Mouse (Mus musculus): ENCODE data around the gene Bcl3. TPM values are rescaled to one million over a fixed set of nuclear protein-coding genes. Genes with fewer than 3 reads are reported as not detected.
A peak's percentile ranks its signal among the peaks of the same experiment; 100 is the strongest.

Gene Bcl3
- polyA plus RNA-seq, 1 experiment from 2014 or later = 3.3 TPM

- ATAC-seq (ENCODE audit: low FRiP score, low TSS enrichment) = no peak
- 6% methylated on average over 20 of the region's 20 CpGs for WGBS
- peak overlapping the region; percentile 41 for H3K4me3 ChIP-seq (ENCODE audit: low read length)
Measured at GRCm38 (mm10) chr7:19822193-19822592, 377 bp downstream of the Bcl3 start.

GRCm38 (mm10) chr7:19821633-19822032 is 937 bp downstream of the Bcl3 start:
- 61% methylated on average over 7 of the region's 7 CpGs for WGBS

More at GRCm38 (mm10) chr7:19822193-19822592, 377 bp downstream of the Bcl3 start:
- no peak overlapping the region for H3K27ac ChIP-seq (ENCODE audit: low read length)
- H3K27me3 ChIP-seq (ENCODE audit: insufficient read depth, low read length) = peaks cover 10% of the 10 kb centered on the region
- peaks cover 45% of the 10 kb centered on the region for H3K4me1 ChIP-seq (ENCODE audit: insufficient read depth, low read length)
- peak overlapping the region; percentile 76 for H3K4me2 ChIP-seq (replicated peaks; ENCODE audit: low read depth, low read length)
- H3K9me3 ChIP-seq (ENCODE audit: low read length) = peaks cover 4% of the 10 kb centered on the region; the same call in 1 of the 2 replicates
- H3K9ac ChIP-seq (replicated peaks; ENCODE audit: low read length) = peak overlapping the region; percentile 66
- H3K36me3 ChIP-seq (ENCODE audit: insufficient read depth, low read length) = no peaks in the 10 kb centered on the region

GRCm38 (mm10) chr7:19820347-19821048 is 2.1 kb downstream of the Bcl3 start:
- Histone ChIP-seq H3K36me3 (ENCODE audit: insufficient read depth, low read length) (no peaks in the 10 kb centered on the region), H3K9me3 (ENCODE audit: low read length) (peaks cover 4% of the 10 kb centered on the region; the same call in 1 of the 2 replicates), H3K27ac (ENCODE audit: low read length) (no peak overlapping the region), H3K27me3 (ENCODE audit: insufficient read depth, low read length) (peaks cover 10% of the 10 kb centered on the region), H3K4me1 (ENCODE audit: insufficient read depth, low read length) (peaks cover 54% of the 10 kb centered on the region), H3K9ac (replicated peaks; ENCODE audit: low read length) (no peak overlapping the region), H3K4me2 (replicated peaks; ENCODE audit: low read depth, low read length) (no peak overlapping the region), H3K4me3 (ENCODE audit: low read length) (no peak overlapping the region)
- ATAC-seq (ENCODE audit: low FRiP score, low TSS enrichment) = no peak
- WGBS = 66% methylated on average over 3 of the region's 3 CpGs

More at GRCm38 (mm10) chr7:19821633-19822032, 937 bp downstream of the Bcl3 start:
- Histone ChIP-seq H3K27me3 (ENCODE audit: insufficient read depth, low read length) (peaks cover 10% of the 10 kb centered on the region), H3K9me3 (ENCODE audit: low read length) (peaks cover 4% of the 10 kb centered on the region; the same call in 1 of the 2 replicates), H3K9ac (replicated peaks; ENCODE audit: low read length) (no peak overlapping the region), H3K4me2 (replicated peaks; ENCODE audit: low read depth, low read length) (no peak overlapping the region), H3K4me1 (ENCODE audit: insufficient read depth, low read length) (peaks cover 46% of the 10 kb centered on the region), H3K4me3 (ENCODE audit: low read length) (no peak overlapping the region), H3K36me3 (ENCODE audit: insufficient read depth, low read length) (no peaks in the 10 kb centered on the region), H3K27ac (ENCODE audit: low read length) (no peak overlapping the region)
- ATAC-seq (ENCODE audit: low FRiP score, low TSS enrichment) = no peak

DNA sequence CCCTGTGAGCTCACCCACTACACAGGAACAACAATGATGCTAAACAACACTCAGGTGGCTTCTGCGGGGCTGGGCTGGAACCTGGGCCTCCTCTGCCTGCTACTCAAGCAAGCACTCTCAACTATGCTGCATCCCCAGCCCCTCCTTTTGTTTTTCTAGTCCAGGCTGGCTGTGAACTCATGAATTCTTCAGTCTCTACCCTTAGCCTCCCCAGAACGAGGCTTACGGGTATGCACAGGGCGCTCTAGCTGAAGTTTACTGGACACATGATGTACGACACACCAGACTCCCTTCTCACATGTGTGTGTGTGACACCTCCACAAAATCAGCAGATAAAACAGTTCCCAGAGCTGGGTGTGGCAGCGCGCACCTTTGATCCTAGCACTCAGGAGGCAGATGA is 3.7 kb downstream of the Bcl3 start:
- Histone ChIP-seq H3K27ac (ENCODE audit: low read length) (no peak overlapping the region), H3K4me3 (ENCODE audit: low read length) (no peak overlapping the region), H3K4me1 (ENCODE audit: insufficient read depth, low read length) (peaks cover 45% of the 10 kb centered on the region), H3K27me3 (ENCODE audit: insufficient read depth, low read length) (peaks cover 10% of the 10 kb centered on the region), H3K9me3 (ENCODE audit: low read length) (peaks cover 4% of the 10 kb centered on the region; the same call in 1 of the 2 replicates), H3K4me2 (replicated peaks; ENCODE audit: low read depth, low read length) (no peak overlapping the region), H3K36me3 (ENCODE audit: insufficient read depth, low read length) (no peaks in the 10 kb centered on the region), H3K9ac (replicated peaks; ENCODE audit: low read length) (no peak overlapping the region)
- 80% methylated on average over 7 of the region's 7 CpGs for WGBS
- ATAC-seq (ENCODE audit: low FRiP score, low TSS enrichment) = no peak

- H3K4me3 ChIP-seq (ENCODE audit: low read length) = no peak overlapping the region
- ATAC-seq (ENCODE audit: low FRiP score, low TSS enrichment) = no peak
- peaks cover 41% of the 10 kb centered on the region for H3K4me1 ChIP-seq (ENCODE audit: insufficient read depth, low read length)
- no peaks in the 10 kb centered on the region for H3K36me3 ChIP-seq (ENCODE audit: insufficient read depth, low read length)
- WGBS = 68% methylated on average over 5 of the region's 5 CpGs
- no peak overlapping the region for H3K27ac ChIP-seq (ENCODE audit: low read length)
- H3K4me2 ChIP-seq (replicated peaks; ENCODE audit: low read depth, low read length) = no peak overlapping the region
- H3K27me3 ChIP-seq (ENCODE audit: insufficient read depth, low read length) = peaks cover 10% of the 10 kb centered on the region
- H3K9me3 ChIP-seq (ENCODE audit: low read length) = peaks cover 4% of the 10 kb centered on the region; the same call in 1 of the 2 replicates
- H3K9ac ChIP-seq (replicated peaks; ENCODE audit: low read length) = no peak overlapping the region
Measured at GRCm38 (mm10) chr7:19818440-19818839, 4.1 kb downstream of the Bcl3 start.

DNA sequence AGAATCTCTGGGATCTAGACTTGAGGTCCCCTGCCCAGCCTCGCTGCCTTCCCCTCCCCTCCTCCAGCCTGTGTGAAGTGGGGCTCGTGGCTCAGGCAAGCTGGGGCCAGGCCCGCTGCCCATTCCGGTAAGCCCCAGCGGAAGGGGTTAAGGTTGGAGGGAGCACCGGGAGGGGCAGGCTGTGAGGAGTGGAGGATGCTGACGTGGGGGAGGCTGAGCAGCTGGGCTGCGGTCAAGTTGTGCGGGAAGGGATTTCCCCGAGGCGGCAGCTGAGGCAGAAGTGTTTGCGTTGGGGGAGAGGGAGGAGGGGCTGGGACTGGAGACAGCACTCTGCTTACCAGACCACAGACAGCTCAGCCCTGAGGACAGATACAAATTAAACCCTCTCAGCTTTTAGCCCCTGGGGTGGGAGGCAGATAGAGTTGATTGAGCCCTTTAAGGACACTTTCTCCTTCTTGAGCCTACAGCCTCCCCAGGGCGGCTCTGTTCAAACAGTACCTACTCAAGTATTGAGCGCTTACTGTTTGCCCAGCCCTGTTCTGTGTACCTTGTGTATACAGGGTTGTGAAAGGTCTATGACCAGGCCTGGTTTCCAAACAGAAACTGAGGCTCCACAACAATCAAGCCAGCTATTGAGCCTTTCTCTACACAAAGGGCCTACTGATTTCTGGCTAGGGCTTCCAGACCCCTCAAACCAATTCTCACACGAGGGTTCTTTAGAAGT is 5.0 kb downstream of the Bcl3 start:
- Histone ChIP-seq H3K36me3 (ENCODE audit: insufficient read depth, low read length) (no peaks in the 10 kb centered on the region), H3K4me1 (ENCODE audit: insufficient read depth, low read length) (peaks cover 32% of the 10 kb centered on the region), H3K27ac (ENCODE audit: low read length) (peak overlapping the region; percentile 49; the same call in 1 of the 2 replicates), H3K27me3 (ENCODE audit: insufficient read depth, low read length) (peaks cover 11% of the 10 kb centered on the region), H3K4me3 (ENCODE audit: low read length) (peak overlapping the region; percentile 52), H3K9me3 (ENCODE audit: low read length) (peaks cover 4% of the 10 kb centered on the region; the same call in 1 of the 2 replicates), H3K9ac (replicated peaks; ENCODE audit: low read length) (peak overlapping the region; percentile 37), H3K4me2 (replicated peaks; ENCODE audit: low read depth, low read length) (peak overlapping the region; percentile 65)
- ATAC-seq (ENCODE audit: low FRiP score, low TSS enrichment) = peak; percentile 69
- WGBS = 9% methylated on average over 15 of the region's 15 CpGs

GRCm38 (mm10) chr7:19816224-19816771 is 6.3 kb downstream of the Bcl3 start:
- peaks cover 14% of the 10 kb centered on the region for H3K27me3 ChIP-seq (ENCODE audit: insufficient read depth, low read length)
- H3K9ac ChIP-seq (replicated peaks; ENCODE audit: low read length) = peak overlapping the region; percentile 59

GRCm38 (mm10) chr7:19815296-19816223 is 7.0 kb downstream of the Bcl3 start:
- Histone ChIP-seq H3K36me3 (ENCODE audit: insufficient read depth, low read length) (no peaks in the 10 kb centered on the region), H3K9ac (replicated peaks; ENCODE audit: low read length) (peak overlapping the region; percentile 59), H3K27ac (ENCODE audit: low read length) (peak overlapping the region; percentile 49), H3K27me3 (ENCODE audit: insufficient read depth, low read length) (peaks cover 20% of the 10 kb centered on the region), H3K4me3 (ENCODE audit: low read length) (peak overlapping the region; percentile 52), H3K4me2 (replicated peaks; ENCODE audit: low read depth, low read length) (peak overlapping the region; percentile 65), H3K9me3 (ENCODE audit: low read length) (peaks cover 4% of the 10 kb centered on the region; the same call in 1 of the 2 replicates), H3K4me1 (ENCODE audit: insufficient read depth, low read length) (peaks cover 32% of the 10 kb centered on the region)
- 31% methylated on average over 17 of the region's 17 CpGs for WGBS
- peak; percentile 11 for ATAC-seq (ENCODE audit: low FRiP score, low TSS enrichment)

More at GRCm38 (mm10) chr7:19816224-19816771, 6.3 kb downstream of the Bcl3 start:
- under 1% methylated on average over 28 of the region's 28 CpGs for WGBS
- Histone ChIP-seq H3K4me1 (ENCODE audit: insufficient read depth, low read length) (peaks cover 28% of the 10 kb centered on the region), H3K27ac (ENCODE audit: low read length) (peak overlapping the region; percentile 49), H3K36me3 (ENCODE audit: insufficient read depth, low read length) (no peaks in the 10 kb centered on the region), H3K9me3 (ENCODE audit: low read length) (peaks cover 4% of the 10 kb centered on the region; the same call in 1 of the 2 replicates), H3K4me3 (ENCODE audit: low read length) (peak overlapping the region; percentile 52), H3K4me2 (replicated peaks; ENCODE audit: low read depth, low read length) (peak overlapping the region; percentile 65)
- peak; percentile 77 for ATAC-seq (ENCODE audit: low FRiP score, low TSS enrichment)

GRCm38 (mm10) chr7:19813579-19814122 is 8.9 kb downstream of the Bcl3 start:
- ATAC-seq (ENCODE audit: low FRiP score, low TSS enrichment) = no peak
- Histone ChIP-seq H3K4me3 (ENCODE audit: low read length) (no peak overlapping the region), H3K9me3 (ENCODE audit: low read length) (no peaks in the 10 kb centered on the region), H3K36me3 (ENCODE audit: insufficient read depth, low read length) (no peaks in the 10 kb centered on the region), H3K4me2 (replicated peaks; ENCODE audit: low read depth, low read length) (no peak overlapping the region), H3K9ac (replicated peaks; ENCODE audit: low read length) (no peak overlapping the region), H3K27me3 (ENCODE audit: insufficient read depth, low read length) (peaks cover 32% of the 10 kb centered on the region), H3K4me1 (ENCODE audit: insufficient read depth, low read length) (peaks cover 37% of the 10 kb centered on the region), H3K27ac (ENCODE audit: low read length) (no peak overlapping the region)
- WGBS = 76% methylated on average over 6 of the region's 6 CpGs

All from kidney, embryonic 16.5 days (tissue).